Mouse (Mus musculus): ENCODE data around the gene Ncoa1.
"Not testable (repeated sequence)": the region's sequence is repeated elsewhere in the genome, so short reads cannot be mapped to it uniquely, and the experiment has no call there.

Ncoa1 gene

GRCm38 (mm10) chr12:4392074-4392473, 84.9 kb downstream of the Ncoa1 start:
- DNase-seq, result no peak

- no peak for DNase-seq
Measured at GRCm38 (mm10) chr12:4391256-4391655, 85.7 kb downstream of the Ncoa1 start.

- DNase-seq, result no peak
Measured at GRCm38 (mm10) chr12:4390721-4391120, 86.3 kb downstream of the Ncoa1 start.

GRCm38 (mm10) chr12:4386077-4386719, 90.8 kb downstream of the Ncoa1 start:
- DNase-seq, result no peak

- DNase-seq, result no peak
Measured at GRCm38 (mm10) chr12:4383061-4383460, 93.9 kb downstream of the Ncoa1 start.

GRCm38 (mm10) chr12:4379298-4379957, 97.6 kb downstream of the Ncoa1 start:
- DNase-seq, result no peak

- peak; percentile 56 for DNase-seq
Measured at GRCm38 (mm10) chr12:4376475-4376874, 100.5 kb downstream of the Ncoa1 start.

GRCm38 (mm10) chr12:4374816-4375493, 102.0 kb downstream of the Ncoa1 start:
- DNase-seq, result no peak

- DNase-seq, result peak; percentile 42
Measured at GRCm38 (mm10) chr12:4371406-4371805, 105.6 kb downstream of the Ncoa1 start.

GRCm38 (mm10) chr12:4365951-4366350, 111.0 kb downstream of the Ncoa1 start:
- no peak for DNase-seq

GRCm38 (mm10) chr12:4359475-4359874, 117.5 kb downstream of the Ncoa1 start:
- no peak for DNase-seq

GRCm38 (mm10) chr12:4358653-4359052, 118.3 kb downstream of the Ncoa1 start:
- DNase-seq, result not testable (repeated sequence)

GRCm38 (mm10) chr12:4358100-4358499, 118.9 kb downstream of the Ncoa1 start:
- DNase-seq, result no peak

- no peak for DNase-seq
Measured at GRCm38 (mm10) chr12:4356834-4357445, 120.0 kb downstream of the Ncoa1 start.

GRCm38 (mm10) chr12:4355019-4355730, 121.8 kb downstream of the Ncoa1 start:
- no peak for DNase-seq

- DNase-seq, result no peak
Measured at GRCm38 (mm10) chr12:4343216-4343615, 133.8 kb downstream of the Ncoa1 start.

GRCm38 (mm10) chr12:4342087-4342486, 134.9 kb downstream of the Ncoa1 start:
- peak; percentile 20 for DNase-seq

- no peak for DNase-seq
Measured at GRCm38 (mm10) chr12:4340325-4340924, 136.6 kb downstream of the Ncoa1 start.

- DNase-seq, result no peak
Measured at GRCm38 (mm10) chr12:4323604-4324003, 153.4 kb downstream of the Ncoa1 start.

GRCm38 (mm10) chr12:4322227-4322626, 154.8 kb downstream of the Ncoa1 start:
- no peak for DNase-seq

GRCm38 (mm10) chr12:4313824-4314223, 163.2 kb downstream of the Ncoa1 start:
- no peak for DNase-seq

- no peak for DNase-seq
Measured at GRCm38 (mm10) chr12:4306712-4307313, 170.2 kb downstream of the Ncoa1 start.

Measured in cerebellum, adult 9-11 months (tissue).